Mouse (Mus musculus) limb, embryonic 13.5 days (tissue): ENCODE measurements around the gene Clic3. TPM values are rescaled to one million over a fixed set of nuclear protein-coding genes. Genes with fewer than 3 reads are reported as not detected.
A peak's percentile ranks its signal among the peaks of the same experiment; 100 is the strongest.

Experiments used
- ATAC-seq: fragments of 200-750 bp; cut with Nextera tagmentation; 2 replicates; pipeline ENCODE4 v1.8.0; 2017; ENCODE audit warnings: low read depth, moderate number of reproducible peaks, moderate TSS enrichment; ENCODE audit not compliant: low FRiP score
- H3K27ac ChIP-seq: fragments of 300-500 bp; sonication (generic); 2 replicates; pipeline ENCODE4 v1.5.1; 2015; ENCODE audit warnings: inconsistent platforms, mild to moderate bottlenecking, moderate library complexity
- H3K27me3 ChIP-seq: fragments of 300-500 bp; sonication (generic); 2 replicates; pipeline ENCODE4 v1.6.1; 2015; ENCODE audit warnings: mild to moderate bottlenecking, inconsistent platforms
- H3K36me3 ChIP-seq: fragments of 300-500 bp; sonication (generic); 2 replicates; pipeline ENCODE4 v1.6.1; 2015; ENCODE audit warnings: inconsistent platforms, mild to moderate bottlenecking, moderate library complexity
- H3K4me1 ChIP-seq: fragments of 300-500 bp; sonication (generic); 2 replicates; pipeline ENCODE4 v1.6.1; 2015; ENCODE audit warnings: inconsistent platforms
- H3K4me2 ChIP-seq: fragments of 300-500 bp; sonication (generic); replicated peaks from 2 replicates; pipeline ENCODE4 v1.6.1; 2015; ENCODE audit warnings: inconsistent platforms, mild to moderate bottlenecking, moderate library complexity
- H3K4me3 ChIP-seq: fragments of 300-500 bp; sonication (generic); 2 replicates; pipeline ENCODE4 v1.5.1; 2015; ENCODE audit warnings: moderate library complexity, mild to moderate bottlenecking, inconsistent platforms
- H3K9ac ChIP-seq: fragments of 300-500 bp; sonication (generic); 2 replicates; pipeline ENCODE4 v1.6.1; 2015; ENCODE audit warnings: mild to moderate bottlenecking, inconsistent platforms
- H3K9me3 ChIP-seq: fragments of 300-500 bp; sonication (generic); 2 replicates; pipeline ENCODE4 v1.6.1; 2016; ENCODE audit warnings: inconsistent platforms
- WGBS: fragments of 180-500 bp; shearing (Covaris S2); methylation state at CpG from one replicate; pipeline ENCODE4 v1.1.7; 2015; 5-methylcytosine and 5-hydroxymethylcytosine counted together
- polyA plus RNA-seq: library from polyadenylated mRNA; unstranded; fragments of >200 nt; fragmentation: Nextera tagmentation; extraction: Ambion mirVana; gene quantifications from 2 replicates; pipeline ENCODE4 v1.2.1, GENCODE M21; 2015

The Clic3 gene
- polyA plus RNA-seq, 1 experiment from 2014 or later: 2.5 TPM

- H3K4me1 ChIP-seq: peaks cover 21% of the 10 kb centered on the region
- no peak overlapping the region for H3K4me3 ChIP-seq
- H3K9me3 ChIP-seq: no peaks in the 10 kb centered on the region
- H3K27ac ChIP-seq: no peak overlapping the region
- no peak overlapping the region for H3K9ac ChIP-seq
- no peak for ATAC-seq
- H3K4me2 ChIP-seq: no peak overlapping the region
- 85% methylated on average over 9 of the region's 9 CpGs for WGBS
- H3K27me3 ChIP-seq: no peaks in the 10 kb centered on the region
- peaks cover 15% of the 10 kb centered on the region for H3K36me3 ChIP-seq
Measured at GRCm38 (mm10) chr2:25457022-25457896, 621 bp downstream of the Clic3 start.

- Histone ChIP-seq H3K4me2 (0 out of 2 replicates have a peak overlapping the region, but pooled peaks have one; percentile 87), H3K36me3 (peaks cover 15% of the 10 kb centered on the region), H3K4me1 (peaks cover 21% of the 10 kb centered on the region), H3K9ac (no peak overlapping the region), H3K27me3 (no peaks in the 10 kb centered on the region), H3K27ac (no peak overlapping the region), H3K4me3 (no peak overlapping the region), H3K9me3 (no peaks in the 10 kb centered on the region)
- ATAC-seq: no peak
- WGBS: 73% methylated on average over 5 of the region's 5 CpGs
Measured at GRCm38 (mm10) chr2:25458911-25459310, 2.3 kb downstream of the Clic3 start.

GRCm38 (mm10) chr2:25460135-25460534 lies 3.5 kb downstream of the Clic3 start:
- peak; percentile 17 for ATAC-seq
- Histone ChIP-seq H3K9me3 (no peaks in the 10 kb centered on the region), H3K36me3 (peaks cover 15% of the 10 kb centered on the region), H3K4me3 (peak overlapping the region; percentile 75), H3K4me1 (peaks cover 21% of the 10 kb centered on the region), H3K27me3 (no peaks in the 10 kb centered on the region), H3K27ac (peak overlapping the region; percentile 82), H3K4me2 (peak overlapping the region; percentile 87), H3K9ac (peak overlapping the region; percentile 77)
- 37% methylated on average over 5 of the region's 5 CpGs for whole genome bisulfite sequencing

- ATAC-seq: peak; percentile 89
- WGBS: under 1% methylated on average over 48 of the region's 48 CpGs
Measured at GRCm38 (mm10) chr2:25460551-25461309, 4.1 kb downstream of the Clic3 start, which contains the start of gene Paxx. Gene Paxx (minus strand): TSS chr2:25461094.

GRCm38 (mm10) chr2:25461407-25461806 lies 4.8 kb downstream of the Clic3 start:
- ATAC-seq: no peak
- H3K4me2 ChIP-seq: peak overlapping the region; percentile 87
- peak overlapping the region; percentile 62 for H3K9ac ChIP-seq
- peak overlapping the region; percentile 75 for H3K4me3 ChIP-seq
- H3K9me3 ChIP-seq: no peaks in the 10 kb centered on the region
- H3K27ac ChIP-seq: peak overlapping the region; percentile 82; the same call in 1 of the 2 replicates
- peaks cover 15% of the 10 kb centered on the region for H3K36me3 ChIP-seq
- WGBS: 29% methylated on average over 3 of the region's 3 CpGs
- peaks cover 28% of the 10 kb centered on the region for H3K4me1 ChIP-seq
- no peaks in the 10 kb centered on the region for H3K27me3 ChIP-seq

More at GRCm38 (mm10) chr2:25460551-25461309, 4.1 kb downstream of the Clic3 start, which contains the start of gene Paxx:
- Histone ChIP-seq H3K9ac (peak within 1 kb of the TSS; percentile 77), H3K4me2 (peak within 1 kb of the TSS; percentile 87), H3K27ac (peak within 1 kb of the TSS; percentile 82), H3K4me1 (peaks cover 25% of the 10 kb centered on the region), H3K9me3 (no peaks in the 10 kb centered on the region), H3K27me3 (no peaks in the 10 kb centered on the region), H3K4me3 (peak within 1 kb of the TSS; percentile 75), H3K36me3 (peaks cover 15% of the 10 kb centered on the region)

GRCm38 (mm10) chr2:25463630-25464029 lies 7.0 kb downstream of the Clic3 start:
- ATAC-seq: no peak
- Histone ChIP-seq H3K4me3 (no peak overlapping the region), H3K9me3 (no peaks in the 10 kb centered on the region), H3K36me3 (peaks cover 6% of the 10 kb centered on the region), H3K4me1 (peaks cover 28% of the 10 kb centered on the region), H3K4me2 (no peak overlapping the region), H3K27me3 (no peaks in the 10 kb centered on the region), H3K27ac (no peak overlapping the region), H3K9ac (no peak overlapping the region)
- WGBS: 86% methylated on average over 3 of the region's 3 CpGs

GRCm38 (mm10) chr2:25465256-25465655 lies 8.6 kb downstream of the Clic3 start:
- no peak overlapping the region for H3K4me3 ChIP-seq
- peaks cover 22% of the 10 kb centered on the region for H3K4me1 ChIP-seq
- no peaks in the 10 kb centered on the region for H3K27me3 ChIP-seq
- WGBS: 86% methylated on average over 2 of the region's 2 CpGs
- H3K9me3 ChIP-seq: no peaks in the 10 kb centered on the region
- H3K27ac ChIP-seq: no peak overlapping the region
- no peak overlapping the region for H3K4me2 ChIP-seq
- 0 out of 2 replicates have a peak overlapping the region, but pooled peaks have one; percentile 45 for H3K9ac ChIP-seq
- no peak for ATAC-seq
- H3K36me3 ChIP-seq: no peaks in the 10 kb centered on the region

- no peak for ATAC-seq
- no peak overlapping the region for H3K27ac ChIP-seq
- H3K4me2 ChIP-seq: no peak overlapping the region
- 34% methylated on average over 10 of the region's 10 CpGs for WGBS
- H3K4me1 ChIP-seq: peaks cover 20% of the 10 kb centered on the region
- H3K4me3 ChIP-seq: no peak overlapping the region
- no peaks in the 10 kb centered on the region for H3K9me3 ChIP-seq
- H3K27me3 ChIP-seq: no peaks in the 10 kb centered on the region
- 0 out of 2 replicates have a peak overlapping the region, but pooled peaks have one; percentile 45 for H3K9ac ChIP-seq
- no peaks in the 10 kb centered on the region for H3K36me3 ChIP-seq
Measured at GRCm38 (mm10) chr2:25465816-25466635, 9.4 kb downstream of the Clic3 start.

- no peak overlapping the region for H3K4me2 ChIP-seq
- H3K27me3 ChIP-seq: no peaks in the 10 kb centered on the region
- ATAC-seq: no peak
- H3K4me1 ChIP-seq: peaks cover 15% of the 10 kb centered on the region; the same call in 1 of the 2 replicates
- H3K36me3 ChIP-seq: no peaks in the 10 kb centered on the region
- no peaks in the 10 kb centered on the region for H3K9me3 ChIP-seq
- H3K9ac ChIP-seq: no peak overlapping the region; the same call in 1 of the 2 replicates
- 82% methylated on average over 14 of the region's 14 CpGs for WGBS
- no peak overlapping the region for H3K4me3 ChIP-seq
- H3K27ac ChIP-seq: no peak overlapping the region
Measured at GRCm38 (mm10) chr2:25467606-25468303, 11.1 kb downstream of the Clic3 start.

- Histone ChIP-seq H3K4me2 (no peak overlapping the region), H3K4me3 (no peak overlapping the region), H3K4me1 (peaks cover 15% of the 10 kb centered on the region; the same call in 1 of the 2 replicates), H3K36me3 (no peaks in the 10 kb centered on the region), H3K9me3 (no peaks in the 10 kb centered on the region), H3K27ac (no peak overlapping the region), H3K27me3 (no peaks in the 10 kb centered on the region), H3K9ac (no peak overlapping the region)
- WGBS: 72% methylated on average over 10 of the region's 10 CpGs
- ATAC-seq: no peak
Measured at GRCm38 (mm10) chr2:25468962-25469915, 12.6 kb downstream of the Clic3 start.
